Mouse (Mus musculus): Measurements from ENCODE around the gene En2.

GRCm38 (mm10) chr5:28169166-28169801, 3.8 kb downstream of the En2 start:
- TF ChIP-seq CTCF (IDR thresholded peaks at IDR 0.05; ENCODE audit: insufficient read depth, low read length) (no peak), POLR2A (IDR thresholded peaks at IDR 0.05; ENCODE audit: borderline replicate concordance, extremely low read depth, low read depth, low read length) (no peak)
